Mouse (Mus musculus) layer of hippocampus, adult 18-20 months (tissue): ENCODE measurements at regions not wholly inside any gene's neighbourhood (a gene's known extent, or its start where the extent isn't known, plus 50 kb on each side); places are given as distances from the start of the nearest gene placed in this dataset.
"Not testable (repeated sequence)": the region's sequence is repeated elsewhere in the genome, so short reads cannot be mapped to it uniquely, and the experiment has no call there.

ENCODE experiments used
- DNase-seq, 2 experiments: peaks; one replicate each; pipeline ENCODE4 v3.0.0; 2022; ENCODE audit warnings: low spot score in 2 of 2

- no peak for DNase-seq
These were observed 174.3 kb upstream of the Sulf2 start for GRCm38 (mm10) chr2:166329556-166330340.

GRCm38 (mm10) chr2:166326932-166327331 lies 171.5 kb upstream of the Sulf2 start:
- DNase-seq = no peak

- DNase-seq = no peak
These were observed 169.5 kb upstream of the Sulf2 start for GRCm38 (mm10) chr2:166324954-166325353.

- no peak for DNase-seq
These were observed 169.0 kb upstream of the Sulf2 start for GRCm38 (mm10) chr2:166324439-166324838.

GRCm38 (mm10) chr2:166322668-166323043 lies 167.2 kb upstream of the Sulf2 start:
- DNase-seq = no peak

GRCm38 (mm10) chr2:166321992-166322667 lies 166.7 kb upstream of the Sulf2 start:
- no peak for DNase-seq

GRCm38 (mm10) chr2:166316409-166316916 lies 161.0 kb upstream of the Sulf2 start:
- DNase-seq = no peak

- DNase-seq = peak in 1 of 2 experiments; percentile 37
These were observed 155.0 kb upstream of the Sulf2 start for GRCm38 (mm10) chr2:166310438-166310837.

- peak in 1 of 2 experiments; percentile 15 for DNase-seq
These were observed 154.4 kb upstream of the Sulf2 start for GRCm38 (mm10) chr2:166309882-166310281.

GRCm38 (mm10) chr2:166307551-166307950 lies 152.1 kb upstream of the Sulf2 start:
- DNase-seq = no peak

GRCm38 (mm10) chr2:166305044-166306002 lies 149.9 kb upstream of the Sulf2 start:
- DNase-seq = peak; percentile 8 to 42

GRCm38 (mm10) chr2:166303854-166304253 lies 148.4 kb upstream of the Sulf2 start:
- DNase-seq = no peak

- DNase-seq = peak in 1 of 2 experiments; percentile 57
These were observed 145.7 kb upstream of the Sulf2 start for GRCm38 (mm10) chr2:166301161-166301560.

GRCm38 (mm10) chr2:166294672-166295071 lies 139.2 kb upstream of the Sulf2 start:
- no peak for DNase-seq

GRCm38 (mm10) chr2:166292987-166293386 lies 137.5 kb upstream of the Sulf2 start:
- no peak for DNase-seq

GRCm38 (mm10) chr2:166291266-166291665 lies 135.8 kb upstream of the Sulf2 start:
- no peak for DNase-seq

GRCm38 (mm10) chr2:166290826-166291225 lies 135.4 kb upstream of the Sulf2 start:
- DNase-seq = no peak

GRCm38 (mm10) chr2:166289198-166289597 lies 133.7 kb upstream of the Sulf2 start:
- DNase-seq = no peak

GRCm38 (mm10) chr2:166281137-166281536 lies 125.7 kb upstream of the Sulf2 start:
- not testable (repeated sequence) for DNase-seq

- no peak for DNase-seq
These were observed 125.2 kb upstream of the Sulf2 start for GRCm38 (mm10) chr2:166280651-166281127.

- DNase-seq = no peak
These were observed 124.2 kb upstream of the Sulf2 start for GRCm38 (mm10) chr2:166279676-166280075.
